Mouse (Mus musculus) T-helper 17 cell (primary cell): ENCODE results near the gene Chn1.

Experiments used
- in situ Hi-C, 2 experiments: fragments of 300-600 bp; cut with MboI, MseI; formaldehyde crosslinking; loops; 1 replicate in 1 of 2; 2 replicates in 1 of 2; pipeline ENCODE4 v1.15.1; 2025; ENCODE audit warnings: high pct_unique_total_duplicates in 2 of 2

Chn1 gene

DNA sequence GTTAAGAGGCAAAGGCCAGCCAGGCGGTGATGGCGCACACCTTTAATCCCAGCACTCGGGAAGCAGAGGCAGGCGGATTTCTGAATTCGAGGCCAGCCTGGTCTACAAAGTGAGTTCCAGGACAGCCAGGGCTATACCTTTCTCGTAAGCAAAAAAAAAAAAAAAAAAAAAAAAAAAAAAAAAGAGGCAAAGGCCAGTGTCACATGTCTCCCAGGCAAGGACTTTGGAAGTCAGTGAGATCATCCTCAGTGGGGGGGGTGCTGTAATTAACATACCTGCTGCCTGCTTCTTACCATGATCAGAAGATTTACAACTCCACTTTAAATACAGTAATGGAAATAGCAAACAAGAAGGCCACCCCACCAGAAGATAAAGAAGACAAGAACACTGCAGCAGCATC lies 137.5 kb downstream of the Chn1 start:
- in situ Hi-C loops, result loop anchor here (10.0 kb wide), 2 partner anchors 1213 to 1673 kb away; no protein-coding TSS in a partner anchor

DNA sequence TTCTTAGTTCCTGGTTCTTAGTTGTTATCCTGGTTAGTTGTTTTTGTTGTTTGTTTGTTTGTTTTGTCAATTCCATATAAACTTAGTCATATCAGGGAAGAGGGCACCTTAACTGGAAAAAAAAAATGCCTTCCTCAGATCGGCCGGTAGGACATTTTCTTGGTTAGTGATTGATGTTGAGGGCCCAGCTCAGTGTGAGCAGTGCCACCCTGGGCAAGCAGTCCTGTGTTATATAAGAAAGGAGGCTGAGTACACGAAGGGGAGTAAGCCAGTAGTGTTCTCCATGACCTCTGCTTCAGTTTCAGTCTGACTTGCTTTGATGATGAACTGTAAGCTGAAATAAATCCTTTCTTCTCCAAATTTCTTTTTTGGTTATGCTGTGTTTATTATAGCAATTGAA lies 138.8 kb downstream of the Chn1 start:
- in situ Hi-C loops, result loop anchor here (10.0 kb wide), 2 partner anchors 1212 to 1672 kb away; no protein-coding TSS in a partner anchor

DNA sequence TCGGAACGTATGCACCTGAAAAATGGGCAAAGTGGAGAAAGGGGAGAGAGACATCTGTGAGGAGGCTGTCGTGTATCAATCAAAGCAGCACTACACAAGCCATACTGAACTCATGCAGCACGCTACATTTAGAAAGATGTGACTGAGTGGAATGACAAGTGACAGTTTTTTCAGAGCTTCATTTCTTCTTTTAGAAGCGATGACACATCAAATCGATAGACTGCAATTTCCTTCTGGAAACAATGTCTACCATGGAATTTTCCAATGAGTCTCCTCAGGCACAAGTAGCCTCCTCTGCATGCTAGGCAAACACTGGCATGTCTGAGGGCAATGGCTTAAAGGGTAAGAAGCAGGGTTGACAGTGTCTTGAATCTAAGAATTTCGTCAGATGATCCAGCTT lies 143.3 kb downstream of the Chn1 start:
- in situ Hi-C loops, result loop anchor here (10.0 kb wide), 2 partner anchors 1207 to 1667 kb away; no protein-coding TSS in a partner anchor

DNA sequence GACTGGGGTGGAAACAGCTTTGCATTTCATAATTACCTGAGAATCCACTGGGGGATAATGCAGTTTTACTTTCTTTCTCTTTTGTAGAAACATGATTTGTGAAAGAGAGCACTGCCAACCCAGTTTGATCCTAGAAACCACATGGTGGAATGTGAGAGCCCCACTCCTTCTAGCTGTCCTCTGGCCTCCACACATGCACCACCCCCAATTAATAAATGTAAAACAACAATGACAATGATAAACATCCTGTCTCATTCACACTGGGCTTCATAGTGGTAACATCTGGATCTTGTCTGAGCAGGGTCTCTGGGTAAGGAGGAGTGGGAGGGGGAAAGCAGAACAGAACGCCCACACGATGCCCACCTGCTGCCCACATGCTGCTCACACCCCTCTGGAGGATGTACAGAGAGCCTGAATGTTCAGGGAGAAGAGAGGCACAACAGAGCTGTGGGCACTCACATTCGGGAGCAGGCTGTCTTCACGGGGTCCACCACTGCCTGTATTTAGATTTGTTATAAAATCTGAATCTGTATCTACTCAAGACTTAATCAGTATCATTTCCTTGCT lies 156.6 kb downstream of the Chn1 start:
- in situ Hi-C loops, result no loop called here

DNA sequence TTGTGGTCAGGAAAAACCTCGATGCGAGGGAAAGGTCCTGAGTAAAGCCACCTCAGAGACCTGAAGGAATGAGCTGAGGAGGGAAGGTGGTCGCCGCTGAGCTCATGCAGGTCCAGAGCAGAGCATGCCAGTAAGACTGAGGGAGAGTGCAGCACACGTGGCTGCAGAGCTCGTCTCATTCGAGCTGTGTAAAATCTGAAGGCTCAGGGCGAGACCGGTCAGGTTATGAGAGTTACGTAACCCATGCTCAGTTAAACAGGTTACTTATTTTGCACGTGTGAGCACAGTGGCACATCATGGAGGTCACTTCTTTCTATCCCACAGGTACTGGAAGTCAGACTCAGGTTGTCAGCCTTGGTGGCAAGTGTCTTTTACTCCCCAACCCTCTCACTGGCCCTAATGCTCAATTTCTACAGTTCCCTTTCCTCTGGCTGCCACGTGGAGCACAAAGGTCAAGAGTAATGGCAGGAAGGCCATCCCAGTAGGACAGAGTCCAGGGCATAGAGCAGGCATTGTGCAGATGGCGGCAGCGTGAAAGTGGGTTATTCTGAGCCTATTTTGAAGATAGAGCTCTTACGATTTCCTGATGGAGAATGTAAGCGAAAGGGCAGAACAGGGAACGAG lies 158.6 kb downstream of the Chn1 start:
- in situ Hi-C loops, result no loop called here

DNA sequence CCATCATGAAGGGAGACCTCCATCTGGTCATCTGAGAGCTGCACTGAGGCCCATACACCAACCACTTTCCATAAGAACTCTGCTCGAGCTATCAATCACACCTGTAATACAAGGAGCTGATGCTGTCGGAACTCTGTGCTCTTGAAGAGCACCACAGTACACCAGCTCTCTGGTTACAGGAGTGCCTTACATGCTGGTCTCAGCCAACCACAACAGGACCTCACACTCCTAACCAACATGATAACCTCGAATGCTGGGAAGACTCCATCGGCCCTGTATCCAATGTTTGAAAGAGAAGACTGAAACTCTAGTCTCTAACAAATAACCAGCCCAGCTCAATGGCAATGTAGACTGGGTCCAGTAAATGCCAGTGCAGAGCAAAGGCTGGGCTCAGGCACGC lies 159.7 kb downstream of the Chn1 start:
- in situ Hi-C loops, result no loop called here

DNA sequence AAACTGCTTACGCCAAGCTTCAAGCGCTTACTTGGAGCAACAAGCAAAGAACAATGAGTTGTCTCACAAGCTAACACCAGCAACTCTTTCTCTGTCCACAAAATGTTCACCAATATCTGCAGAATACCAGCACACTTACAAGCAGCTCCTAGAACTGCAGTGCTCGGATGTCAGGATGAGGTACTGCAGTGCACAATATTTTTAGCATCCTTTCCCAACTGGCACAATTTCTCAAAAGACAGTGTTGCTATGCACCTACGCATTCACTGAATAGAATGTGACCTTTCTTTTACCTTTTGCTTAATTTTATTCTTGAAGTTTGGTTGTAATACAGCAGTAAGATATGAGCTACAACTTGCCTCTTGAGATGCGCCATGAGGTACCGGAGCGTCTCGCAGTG lies 160.8 kb downstream of the Chn1 start:
- in situ Hi-C loops, result no loop called here

DNA sequence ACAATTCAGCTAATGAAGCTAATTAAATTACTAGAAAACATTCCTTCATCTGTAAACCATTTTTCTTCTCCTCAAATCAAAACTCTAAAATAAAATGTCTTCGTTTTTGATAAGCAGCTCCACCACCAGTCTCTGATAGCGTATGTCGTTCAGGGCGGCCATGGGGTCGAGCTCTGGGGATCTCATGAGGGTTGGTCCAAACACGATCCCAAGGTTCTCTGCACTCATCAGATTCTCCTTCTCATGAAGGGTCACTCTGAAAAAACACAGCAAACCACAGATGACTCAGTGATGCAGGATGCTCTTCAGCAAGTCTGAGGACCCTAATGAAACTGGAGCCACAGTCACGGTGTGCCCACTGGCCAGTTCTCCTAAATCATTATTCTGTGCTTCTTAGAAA lies 162.2 kb downstream of the Chn1 start:
- in situ Hi-C loops, result no loop called here

DNA sequence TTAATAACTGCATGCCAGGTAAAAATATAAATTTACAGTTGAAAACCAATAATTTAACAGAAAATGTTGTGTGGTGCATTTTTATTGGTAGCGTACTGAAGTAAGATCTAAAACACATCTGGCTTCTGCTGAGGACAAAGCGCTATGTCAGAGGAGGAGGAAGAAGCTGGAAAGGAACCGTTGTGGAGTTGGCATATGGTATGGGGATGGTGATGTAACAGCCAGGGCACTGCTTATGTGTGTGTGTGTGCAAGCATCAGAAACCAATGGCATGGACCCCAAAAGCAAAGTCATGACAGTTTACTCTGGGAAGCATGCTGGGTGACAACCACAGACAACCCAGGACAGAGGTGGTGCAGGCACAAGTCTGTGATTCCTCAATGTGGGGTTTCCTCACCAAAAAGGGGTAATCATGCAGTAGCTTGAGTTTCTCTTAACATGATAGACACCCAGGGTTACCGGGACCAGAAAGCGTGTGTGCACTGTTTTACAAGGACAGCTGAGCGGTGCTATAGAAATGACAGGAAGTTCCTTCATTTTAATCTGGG lies 162.7 kb downstream of the Chn1 start:
- in situ Hi-C loops, result no loop called here

DNA sequence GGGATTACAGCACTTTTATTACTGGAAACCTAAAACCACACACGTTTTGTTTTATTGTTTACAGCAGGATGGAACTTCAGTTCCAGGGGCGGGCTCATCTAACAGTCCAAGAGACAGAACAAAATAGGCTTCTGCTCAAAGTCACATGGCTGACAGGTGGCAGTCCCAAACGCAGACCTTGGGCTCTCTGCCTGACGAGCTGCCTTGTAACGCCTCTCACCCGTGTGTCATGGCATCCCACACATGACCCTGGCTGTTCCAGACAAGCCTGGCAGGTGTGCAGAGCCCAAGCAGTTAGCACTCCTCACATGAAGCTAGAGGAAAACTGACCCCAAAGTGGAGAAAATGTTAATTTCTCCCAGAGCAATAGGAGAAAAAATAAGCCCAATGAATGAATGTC lies 163.3 kb downstream of the Chn1 start:
- in situ Hi-C loops, result no loop called here

DNA sequence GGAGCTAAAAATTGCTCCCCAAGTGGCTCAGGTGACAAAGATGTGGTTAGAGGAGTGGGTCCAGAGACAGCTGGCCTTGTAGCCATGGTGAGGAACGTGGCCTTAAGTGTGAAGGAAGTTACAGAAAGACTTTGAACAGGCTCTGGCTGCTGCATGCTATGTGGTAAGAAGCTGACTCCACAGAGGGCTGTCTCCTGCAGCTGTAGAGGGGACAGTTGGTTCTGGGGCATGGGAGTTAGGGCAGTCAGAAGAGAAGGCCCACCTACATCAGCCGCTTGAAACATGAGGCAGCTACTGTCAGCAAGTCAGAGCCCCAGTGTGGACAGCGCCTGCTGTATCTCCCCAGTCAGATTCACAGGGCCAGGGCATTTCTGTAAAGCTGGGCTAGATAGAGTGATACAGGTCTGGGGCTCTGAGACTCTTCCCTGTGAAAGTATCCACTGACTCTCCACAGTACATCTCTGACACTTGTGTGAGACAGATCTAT lies 165.4 kb downstream of the Chn1 start:
- in situ Hi-C loops, result loop anchor here in 1 of 2 experiments (5.0 kb wide), 1 partner anchor 663 kb away; no protein-coding TSS in a partner anchor

DNA sequence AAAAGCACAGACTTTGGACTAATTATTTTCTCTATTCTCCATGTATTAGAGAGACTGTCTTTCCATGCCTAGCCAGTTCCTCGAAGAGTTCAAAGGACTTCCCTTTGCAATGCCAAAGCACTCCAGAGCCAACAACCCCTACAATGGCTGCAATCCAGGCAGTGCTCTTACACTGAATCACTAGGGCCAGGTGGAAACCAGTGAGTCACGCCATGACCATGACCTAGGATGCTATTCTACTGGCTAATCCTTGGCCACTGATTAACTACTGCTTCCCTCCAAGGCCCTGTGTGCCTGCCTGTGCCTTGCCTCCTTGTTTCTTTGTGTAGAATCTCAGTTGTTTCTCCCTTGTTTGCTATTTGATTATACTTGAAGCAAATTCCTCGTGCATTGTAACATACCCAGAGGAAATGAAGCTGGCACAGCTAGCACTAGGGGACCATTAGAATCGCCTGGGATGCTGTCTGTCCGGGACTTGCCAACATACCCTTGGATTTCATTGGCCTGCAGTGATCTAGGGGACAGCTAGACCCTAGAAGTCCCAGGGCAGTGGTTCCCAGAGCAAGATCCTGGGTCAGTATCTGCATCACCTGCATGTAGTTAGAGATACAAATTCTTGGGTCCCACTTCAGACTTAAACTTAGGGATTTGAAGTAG lies 166.0 kb downstream of the Chn1 start:
- in situ Hi-C loops, result loop anchor here in 1 of 2 experiments (5.0 kb wide), 1 partner anchor 663 kb away; no protein-coding TSS in a partner anchor

DNA sequence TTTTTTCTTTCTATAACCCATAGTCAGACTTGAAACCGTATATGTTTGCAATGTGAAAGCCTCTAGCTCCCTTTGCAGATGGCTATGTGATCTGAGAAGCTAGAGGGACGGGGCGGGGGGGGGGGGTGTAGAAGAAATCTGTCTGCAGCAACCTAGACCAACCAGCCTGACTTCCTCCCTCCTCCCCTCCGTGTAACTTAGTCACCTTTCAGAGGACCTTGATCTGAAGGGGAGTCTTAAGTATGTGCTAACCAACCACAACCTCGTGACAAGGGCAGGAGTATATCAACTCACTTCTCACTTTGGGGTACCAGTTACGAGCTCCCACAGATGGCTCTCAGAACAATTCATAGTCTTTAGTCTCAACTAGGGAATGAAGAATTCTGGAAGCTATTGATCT lies 166.8 kb downstream of the Chn1 start:
- in situ Hi-C loops, result loop anchor here in 1 of 2 experiments (5.0 kb wide), 1 partner anchor 664 kb away; no protein-coding TSS in a partner anchor

DNA sequence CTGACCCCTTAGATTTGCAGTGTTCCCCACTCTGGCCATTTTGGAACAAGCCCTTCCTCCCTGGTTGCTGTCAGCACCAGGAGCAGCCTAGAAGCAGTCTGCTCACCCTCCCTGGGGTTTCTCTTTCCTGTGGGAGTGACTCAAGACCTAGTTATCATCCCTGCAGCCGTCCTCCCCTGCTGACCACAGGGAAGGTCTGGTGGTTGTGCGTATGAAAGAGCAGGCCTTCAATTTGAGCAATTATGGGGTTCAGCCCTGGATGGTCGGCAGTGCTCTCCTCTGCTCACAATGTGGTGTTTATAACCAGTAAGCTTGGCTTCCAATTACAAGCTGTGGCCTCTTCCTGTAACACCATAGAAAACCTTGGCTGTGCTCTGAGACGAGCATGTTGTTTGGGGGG lies 167.5 kb downstream of the Chn1 start:
- in situ Hi-C loops, result loop anchor here in 1 of 2 experiments (5.0 kb wide), 1 partner anchor 665 kb away; no protein-coding TSS in a partner anchor

DNA sequence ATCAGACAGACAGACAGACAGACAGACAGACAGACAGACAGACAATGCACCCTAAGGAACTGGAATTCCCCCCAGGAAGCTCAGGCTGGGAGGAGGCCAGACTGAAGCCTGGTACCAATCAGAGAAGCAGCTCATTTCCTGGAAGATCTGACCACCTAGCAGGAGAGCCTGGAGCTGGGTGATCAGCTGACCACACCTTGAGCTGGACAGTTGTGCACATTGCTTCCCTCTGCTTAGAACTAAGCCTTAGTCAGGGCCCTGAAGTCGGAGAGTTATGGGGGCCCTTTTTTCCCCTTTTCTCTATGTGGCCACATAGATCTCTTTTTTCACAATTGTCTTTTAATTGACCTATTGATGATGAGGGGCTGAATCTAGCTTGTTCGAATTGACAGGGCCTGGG lies 168.0 kb downstream of the Chn1 start:
- in situ Hi-C loops, result loop anchor here in 1 of 2 experiments (5.0 kb wide), 1 partner anchor 665 kb away; no protein-coding TSS in a partner anchor

DNA sequence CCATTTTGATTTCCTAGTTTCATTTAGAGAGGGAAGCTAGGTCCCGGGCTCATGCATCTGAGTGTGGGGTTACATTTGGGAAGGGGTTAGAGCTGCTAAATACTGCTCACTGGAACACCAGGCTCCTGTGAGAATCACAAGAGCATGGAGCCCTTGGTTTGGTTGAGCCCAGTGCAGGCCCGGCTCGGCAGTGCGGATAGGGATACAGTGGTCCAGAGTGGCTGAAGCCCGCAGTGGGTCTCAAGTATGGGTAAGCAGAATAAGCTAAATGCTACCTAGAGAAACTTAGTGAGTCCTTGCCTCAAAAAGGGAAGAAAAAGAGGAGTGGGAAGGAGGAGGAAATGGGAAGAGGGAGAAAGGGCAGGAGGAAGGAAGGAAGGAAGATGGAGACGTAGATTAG lies 168.5 kb downstream of the Chn1 start:
- in situ Hi-C loops, result loop anchor here in 1 of 2 experiments (5.0 kb wide), 1 partner anchor 666 kb away; no protein-coding TSS in a partner anchor

DNA sequence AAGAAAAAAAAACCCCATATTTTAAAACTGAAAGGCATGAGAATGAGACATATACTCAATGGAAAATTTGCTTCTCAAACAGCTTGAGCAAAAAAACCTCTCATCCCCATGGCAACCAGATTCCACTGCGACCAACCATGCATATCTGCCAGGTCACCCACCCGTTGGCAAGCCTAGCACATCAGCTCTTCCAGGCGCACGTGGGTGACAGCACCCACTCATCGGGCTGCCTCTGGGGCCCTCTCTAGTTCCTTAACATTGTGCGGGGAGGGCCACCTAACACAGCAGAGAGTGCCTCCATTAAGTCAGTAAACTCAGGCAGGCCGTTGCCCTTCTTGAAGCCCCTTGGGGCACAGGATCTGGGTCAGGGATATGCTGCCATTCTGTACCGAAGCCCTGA lies 170.1 kb downstream of the Chn1 start:
- in situ Hi-C loops, result loop anchor here in 1 of 2 experiments (5.0 kb wide), 1 partner anchor 667 kb away; no protein-coding TSS in a partner anchor

DNA sequence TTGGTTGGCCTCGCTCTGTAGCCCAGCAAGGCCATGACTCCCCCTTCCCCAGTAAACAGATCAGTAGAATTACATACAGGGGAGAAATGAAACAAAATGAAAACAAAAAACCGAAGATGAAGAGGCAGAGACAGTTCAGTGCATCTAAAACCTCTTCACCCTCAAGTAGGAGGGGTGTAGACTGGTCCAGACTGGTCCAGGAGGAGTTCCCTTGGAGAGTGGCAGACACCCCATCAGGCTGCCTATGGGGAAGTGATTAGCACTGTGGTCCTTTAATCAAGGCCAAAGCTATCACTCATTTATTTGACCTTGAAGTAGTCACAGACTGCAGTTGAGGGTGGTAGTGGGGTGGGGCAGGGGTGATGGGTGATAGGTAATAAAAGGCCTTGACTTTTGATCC lies 170.6 kb downstream of the Chn1 start:
- in situ Hi-C loops, result no loop called here

DNA sequence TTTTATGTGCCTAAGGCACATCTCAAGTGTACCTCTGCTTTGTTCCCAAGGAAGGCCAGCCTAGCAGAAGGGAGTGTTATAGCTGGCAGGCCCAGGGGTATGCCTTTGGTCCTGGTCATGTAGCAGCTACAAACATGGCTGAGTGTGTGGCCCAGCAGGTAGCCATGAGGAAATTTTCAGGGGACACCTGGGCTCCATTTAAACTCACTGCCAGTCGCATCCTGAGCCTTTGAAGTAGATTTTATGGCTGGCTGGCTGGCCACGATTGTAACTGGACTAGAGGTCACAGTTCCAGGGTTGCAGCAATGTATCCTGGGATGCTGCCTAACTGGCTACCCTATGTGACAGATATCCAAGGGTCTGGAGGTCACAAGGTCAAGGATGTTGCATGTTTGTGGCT lies 174.5 kb downstream of the Chn1 start:
- in situ Hi-C loops, result no loop called here

DNA sequence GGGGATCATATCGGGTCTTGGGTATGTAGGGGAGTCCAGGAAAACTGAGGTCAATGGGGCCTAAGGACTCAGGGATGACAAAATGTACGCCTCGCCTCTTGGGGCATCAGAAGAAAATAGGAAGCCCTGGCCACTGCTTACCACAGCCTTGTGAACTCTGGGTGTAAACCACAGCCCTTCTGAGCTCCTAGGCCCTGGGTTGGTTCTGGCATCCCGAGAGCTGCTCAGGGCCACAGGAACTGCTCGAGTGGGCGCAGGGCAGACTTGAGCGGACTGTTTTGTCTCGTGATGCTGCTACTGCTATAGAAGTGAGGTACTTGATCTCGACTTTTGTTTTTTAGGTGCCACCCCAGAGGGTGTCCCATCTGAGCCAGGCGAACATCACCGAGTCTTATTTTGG lies 177.4 kb downstream of the Chn1 start:
- in situ Hi-C loops, result loop anchor here in 1 of 2 experiments (25.0 kb wide), 1 partner anchor 1065 kb away; the partner anchor contains the start of genes Evx2 and Hoxd13

DNA sequence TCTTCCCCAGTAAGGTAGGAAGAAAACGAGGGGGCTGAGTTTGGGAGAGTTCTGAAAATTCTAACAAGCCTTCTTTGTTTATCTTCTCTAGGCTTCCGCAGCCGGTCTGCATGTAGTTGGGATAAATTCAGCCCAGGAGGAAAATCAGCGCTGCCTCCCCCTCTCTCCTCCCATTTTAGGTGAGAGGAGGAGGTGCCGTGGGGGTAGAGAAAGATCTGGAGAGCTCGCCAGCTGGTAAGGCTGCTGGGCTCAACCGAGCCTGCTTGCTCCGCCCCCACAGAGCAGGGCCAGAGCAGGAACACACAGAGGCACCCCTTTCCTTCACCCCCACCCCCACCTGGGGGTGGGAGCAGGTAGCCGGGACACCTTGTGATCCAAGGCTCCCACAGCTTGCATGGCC lies 178.4 kb downstream of the Chn1 start:
- in situ Hi-C loops, result loop anchor here in 1 of 2 experiments (25.0 kb wide), 1 partner anchor 1066 kb away; the partner anchor contains the start of genes Evx2 and Hoxd13

DNA sequence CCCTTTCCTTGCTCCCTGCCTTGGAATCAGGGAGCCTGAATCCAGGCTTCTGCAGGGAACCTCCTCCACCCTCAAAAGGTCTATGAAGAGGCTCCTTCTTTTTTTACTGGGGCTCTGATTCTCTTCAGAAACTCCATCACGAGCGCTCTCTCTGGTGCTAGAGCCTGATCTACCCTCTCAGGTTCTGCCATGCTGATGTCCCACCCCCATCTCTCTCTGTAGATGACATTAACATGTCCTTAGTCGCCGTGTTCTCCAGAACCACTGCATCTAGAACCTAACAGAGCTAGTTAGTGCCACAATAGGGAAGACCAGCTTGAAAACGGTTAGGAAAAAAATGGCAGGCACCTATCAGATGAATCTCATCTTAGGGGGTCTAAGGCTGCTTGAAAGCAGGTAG lies 178.8 kb downstream of the Chn1 start:
- in situ Hi-C loops, result loop anchor here in 1 of 2 experiments (25.0 kb wide), 1 partner anchor 1066 kb away; the partner anchor contains the start of genes Evx2 and Hoxd13
